Mouse (Mus musculus) right cerebral cortex, postnatal 36 days (tissue): ENCODE results near the gene 4932414N04Rik.
"Not testable (repeated sequence)": the region's sequence is repeated elsewhere in the genome, so short reads cannot be mapped to it uniquely, and the experiment has no call there.

Experiments
- DNase-seq, 2 experiments: peaks; one replicate each; pipeline ENCODE4 v3.0.0; 2022; ENCODE audit warnings: low spot score in 2 of 2, mixed read lengths in 1 of 2

4932414N04Rik gene

DNA sequence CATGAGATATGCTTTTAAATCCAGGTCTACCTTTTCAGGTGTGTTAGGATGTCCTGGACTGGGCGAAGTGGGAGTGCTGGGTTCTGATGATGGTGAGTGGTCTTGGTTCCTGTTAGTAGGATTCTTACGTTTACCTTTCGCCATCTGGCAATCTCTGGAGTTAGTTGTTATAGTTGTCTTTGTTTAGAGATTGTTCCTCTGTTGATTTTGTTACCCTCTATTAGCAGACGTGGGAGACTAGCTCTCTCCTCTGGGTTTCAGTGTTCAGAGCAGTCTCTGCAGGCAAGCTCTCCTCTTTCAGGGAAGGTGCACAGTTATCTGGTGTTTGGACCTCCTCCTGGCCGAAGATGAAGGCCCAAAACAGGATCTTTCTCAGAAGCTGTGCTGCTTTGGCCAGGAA lies at the start of gene 4932414N04Rik:
4932414N04Rik (plus strand) TSS at position 301 of the 400 bp plus-strand sequence.
- not testable (repeated sequence) for DNase-seq

DNA sequence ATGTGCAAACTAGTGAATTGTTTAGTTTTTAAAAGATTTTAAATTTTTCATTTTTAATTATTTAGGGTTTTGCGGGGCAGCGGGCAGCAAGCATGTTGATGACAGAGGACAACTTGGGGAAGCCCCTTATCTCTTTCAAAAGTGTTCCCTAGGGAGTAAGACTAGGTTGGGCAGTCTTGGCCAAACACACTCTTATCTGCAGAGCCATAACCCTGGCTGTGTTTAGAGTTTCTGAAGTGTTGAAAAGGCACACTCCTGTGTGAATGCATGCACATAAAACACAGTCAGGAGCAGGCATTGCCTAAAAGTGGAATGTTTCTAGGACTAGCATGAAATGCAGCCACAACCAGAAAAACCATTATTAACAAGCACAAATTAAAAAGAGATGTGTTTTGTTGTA lies 75.9 kb downstream of the 4932414N04Rik start:
- DNase-seq = no peak

DNA sequence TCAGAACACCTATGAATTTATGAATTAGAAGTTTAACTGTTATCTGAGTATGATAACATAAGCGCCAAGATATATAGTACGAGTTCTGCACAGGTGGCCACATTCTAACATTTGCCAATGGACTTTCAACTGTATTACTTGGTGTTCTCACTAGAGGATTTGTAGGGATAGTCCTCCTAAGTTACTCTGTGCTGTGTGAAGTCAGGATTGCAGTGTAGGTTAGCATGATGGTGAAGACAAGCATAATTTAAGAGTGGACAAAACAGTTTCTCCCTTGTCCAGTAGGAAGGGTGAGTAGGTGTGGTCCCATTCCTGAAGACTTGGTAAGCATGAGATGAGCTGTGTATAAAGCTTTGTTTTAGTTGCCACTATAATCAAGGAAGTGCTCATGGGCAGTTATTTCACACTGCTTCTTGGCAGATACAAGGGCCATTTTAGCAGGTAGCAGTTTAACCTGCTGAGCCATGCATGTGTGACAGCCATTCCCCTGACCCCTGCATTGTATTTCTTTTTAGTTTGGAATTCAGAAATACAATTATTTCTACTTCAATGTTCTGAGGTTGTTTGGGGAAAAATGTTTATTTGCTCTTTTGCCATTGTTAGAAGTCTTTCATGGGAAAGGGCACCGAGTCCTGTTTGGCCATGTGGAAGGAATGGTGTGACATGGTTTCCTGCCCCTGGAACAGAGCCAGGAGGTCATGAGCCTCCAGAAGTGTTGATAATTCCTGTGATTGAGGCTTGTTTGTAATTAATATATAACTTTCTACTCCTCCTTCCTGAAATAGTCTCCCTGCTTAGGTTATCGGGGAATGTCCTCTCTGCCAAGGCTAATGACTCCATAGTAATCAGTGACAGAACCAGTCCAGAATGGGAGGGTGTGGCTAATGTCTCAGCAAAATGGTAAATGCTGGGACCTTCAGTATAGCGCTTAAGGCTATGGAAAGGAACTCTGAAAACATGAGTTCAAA lies 83.8 kb downstream of the 4932414N04Rik start:
- DNase-seq = no peak

DNA sequence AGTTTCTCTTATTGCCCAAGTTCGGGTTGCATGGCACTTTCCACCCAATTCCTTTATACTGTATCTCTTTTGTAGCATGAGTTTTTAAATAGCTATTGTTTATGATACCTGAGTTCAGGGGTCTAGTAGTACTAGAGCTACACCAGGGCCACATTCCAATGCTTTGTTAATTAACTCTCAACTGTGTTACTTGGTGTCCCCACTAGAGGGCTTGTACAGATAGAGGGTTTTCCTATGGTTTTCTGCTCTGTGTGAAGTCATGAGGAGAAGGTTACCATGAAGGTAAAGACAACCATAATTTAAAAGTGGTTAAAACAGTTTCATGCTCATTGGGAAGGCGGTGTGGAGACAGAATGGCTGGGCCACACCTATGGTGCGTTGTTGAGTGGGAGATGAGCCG lies 88.3 kb downstream of the 4932414N04Rik start:
- no peak for DNase-seq

DNA sequence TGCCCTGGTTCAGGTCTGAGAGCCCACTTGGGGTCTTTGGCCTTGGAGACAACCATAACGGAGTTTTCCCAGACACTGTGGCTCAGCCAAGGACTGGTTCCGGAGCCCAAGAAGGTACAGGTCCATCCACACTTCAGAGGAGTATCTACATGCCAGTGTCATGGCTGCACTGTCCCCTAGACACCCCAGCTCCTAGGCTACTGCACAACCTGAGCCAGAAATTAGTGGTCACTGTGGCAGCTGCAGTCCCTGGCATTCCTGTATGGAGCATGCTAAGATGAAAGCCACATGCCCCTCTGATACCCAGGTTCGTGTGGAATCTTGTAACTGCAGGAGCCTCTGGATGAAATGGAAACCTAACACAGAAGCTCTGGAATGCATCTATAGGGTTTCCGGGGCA lies 99.9 kb downstream of the 4932414N04Rik start:
- DNase-seq = no peak

DNA sequence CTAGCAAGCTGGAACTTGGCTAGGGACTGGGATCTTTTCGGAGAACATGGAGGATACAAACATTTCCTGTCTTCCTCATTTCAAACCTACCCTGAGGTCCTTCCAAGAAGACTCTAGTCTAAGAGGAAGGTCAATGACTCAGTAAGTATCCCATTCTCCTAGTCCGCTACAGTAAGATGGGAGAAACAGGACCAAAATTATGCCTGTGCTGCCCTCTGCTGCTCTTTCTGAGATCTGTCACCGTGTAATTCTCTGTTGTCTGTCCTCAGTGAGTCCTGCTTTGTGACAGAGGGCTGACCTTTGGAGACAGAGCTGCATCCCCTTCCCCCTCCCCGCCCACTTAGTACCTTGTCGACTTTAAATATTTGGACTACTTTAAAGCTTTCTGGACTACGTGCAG lies 100.5 kb downstream of the 4932414N04Rik start:
- peak in 1 of 2 experiments; percentile 10 for DNase-seq

DNA sequence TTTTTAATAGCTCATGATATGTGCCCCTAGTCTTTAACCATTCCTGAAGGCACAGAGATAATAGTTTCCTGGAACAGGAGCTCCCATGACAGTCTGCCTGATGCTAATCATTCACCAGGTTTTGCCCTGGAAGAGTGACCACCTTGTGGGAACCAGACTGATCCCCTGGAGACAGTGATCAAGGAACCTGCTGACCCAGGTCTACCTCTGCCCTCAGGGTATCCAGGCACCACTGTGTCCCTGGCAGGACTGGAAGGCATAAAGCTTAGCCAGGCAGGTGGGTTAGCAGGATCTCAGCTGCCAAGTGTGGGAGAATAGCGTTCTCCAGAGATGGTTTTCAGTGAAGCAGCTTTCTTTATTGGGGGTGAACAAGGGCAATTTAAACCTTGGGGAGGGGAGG lies 109.1 kb downstream of the 4932414N04Rik start:
- no peak for DNase-seq

DNA sequence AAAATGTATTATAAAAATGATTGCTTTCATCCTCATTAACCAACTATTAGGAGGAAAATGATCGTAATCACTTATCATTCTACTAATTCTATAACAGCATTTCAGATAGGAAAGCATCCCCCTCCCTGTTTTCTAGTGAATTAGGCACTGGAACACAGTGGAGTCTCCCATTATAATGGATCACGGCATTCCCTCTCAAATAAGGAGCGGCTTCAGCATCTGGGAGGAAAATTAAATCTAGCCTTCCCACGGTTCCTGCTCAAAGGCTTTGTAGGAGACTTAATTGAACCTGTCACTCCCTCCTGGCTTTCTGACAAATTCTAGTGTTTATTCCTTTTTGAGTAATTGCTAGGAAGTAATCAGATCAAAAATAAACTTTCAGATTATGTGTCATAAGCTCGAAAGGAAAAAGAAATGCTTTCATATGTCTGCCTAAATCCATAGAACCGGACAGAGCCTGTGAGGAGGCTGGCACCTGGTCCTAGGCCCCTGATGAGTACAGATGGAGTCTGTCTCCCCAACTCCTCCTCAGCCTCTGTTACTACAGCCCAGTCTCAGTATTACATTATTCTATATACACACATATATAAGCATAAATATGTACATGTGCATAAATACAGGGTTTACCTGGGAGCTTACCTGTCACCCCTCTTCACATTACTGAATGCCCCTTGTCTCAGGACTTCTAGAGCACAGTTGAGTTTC lies 111.1 kb downstream of the 4932414N04Rik start:
- DNase-seq = no peak

DNA sequence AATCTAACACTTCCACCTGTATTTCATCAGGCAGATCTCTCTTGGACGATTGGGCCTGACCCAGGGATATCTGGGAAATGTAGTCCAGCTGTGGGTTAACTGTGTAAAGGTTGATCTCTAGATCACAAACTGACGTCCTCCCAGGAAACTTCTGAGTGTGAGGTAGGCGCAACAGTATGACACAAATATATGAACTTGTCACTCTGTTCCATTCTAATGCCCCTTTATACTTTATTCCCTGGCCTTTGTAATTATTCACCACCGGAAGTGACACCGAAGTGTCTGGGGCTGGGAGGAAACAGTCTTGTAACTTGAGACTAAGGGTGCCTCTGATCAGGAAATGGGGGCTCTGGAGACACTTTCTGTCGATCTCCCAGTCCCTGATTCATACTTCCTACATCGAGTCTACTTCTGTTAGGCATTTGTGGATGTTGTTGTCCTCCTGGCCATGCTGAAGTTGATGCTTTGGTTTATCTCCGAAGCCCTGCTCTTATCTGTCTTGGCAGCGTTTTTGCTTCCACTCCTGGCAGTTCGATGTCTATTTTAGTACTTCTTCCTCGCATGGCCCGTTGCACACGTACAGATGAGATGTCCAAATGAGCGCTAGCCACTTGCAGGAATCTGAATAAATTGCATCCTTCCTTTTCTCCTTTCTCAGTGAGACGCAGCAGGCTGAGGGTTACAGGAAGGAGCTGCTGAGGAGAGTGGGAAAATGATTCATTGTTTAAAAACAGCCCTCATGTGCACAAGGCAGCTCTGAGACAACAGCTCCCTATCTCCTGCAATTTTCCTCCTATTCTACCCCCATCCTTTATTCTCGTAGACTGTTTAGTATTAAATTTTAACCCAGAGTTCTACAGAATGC lies 126.2 kb downstream of the 4932414N04Rik start:
- DNase-seq = no peak

DNA sequence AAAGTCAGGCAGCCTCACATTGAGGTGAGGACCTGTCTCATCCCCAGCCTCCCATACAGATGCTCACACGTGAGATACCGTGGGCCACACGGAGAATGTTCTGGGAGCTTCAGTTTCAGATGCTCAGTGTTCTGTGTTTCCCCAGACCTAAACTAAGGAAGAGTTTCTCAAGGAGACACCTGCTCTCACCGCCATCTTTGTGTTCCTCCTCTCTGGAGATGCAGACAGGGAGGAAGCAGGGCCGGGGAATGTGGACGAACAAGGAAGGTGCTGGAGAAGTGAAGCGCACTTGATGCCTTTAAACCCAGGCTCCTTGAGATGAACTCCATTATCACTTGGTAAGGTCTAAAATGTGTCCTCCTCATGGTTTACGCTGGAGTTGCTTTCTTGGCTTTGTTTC lies 127.4 kb downstream of the 4932414N04Rik start:
- DNase-seq = not testable (repeated sequence)

DNA sequence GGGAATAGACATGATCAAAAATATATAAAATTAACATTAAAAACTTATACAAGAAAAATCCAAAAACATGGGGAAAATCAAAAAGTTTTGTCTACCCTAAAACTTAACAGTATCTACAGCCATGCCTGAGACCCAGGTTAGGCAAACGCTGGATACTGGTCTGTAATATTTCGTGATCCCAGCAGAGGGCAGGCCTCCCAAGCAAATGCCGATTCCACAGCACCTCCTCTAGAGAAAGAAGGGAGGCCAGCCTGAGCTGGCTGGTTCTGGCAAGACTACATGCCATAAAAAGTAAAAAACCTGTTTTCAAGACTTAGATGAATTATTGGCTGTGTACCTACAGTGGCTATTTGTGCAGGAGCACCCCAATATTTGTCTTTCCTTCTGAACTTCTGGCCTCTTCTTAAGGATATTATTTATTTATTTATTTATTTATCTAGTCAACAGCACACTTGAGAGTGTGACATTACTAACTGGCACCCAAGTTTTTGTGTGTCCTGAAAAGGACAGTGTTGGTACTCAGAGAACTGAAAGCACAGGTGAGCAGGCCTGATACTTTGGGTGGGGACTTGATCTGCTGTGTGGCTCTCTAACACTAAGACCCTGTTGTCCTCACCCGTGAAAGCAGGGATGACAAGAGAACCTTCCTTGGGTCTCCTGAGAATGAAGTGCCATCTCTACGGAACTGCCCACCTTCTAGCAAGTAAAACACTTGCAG lies 128.6 kb downstream of the 4932414N04Rik start:
- peak; percentile 71 to 75 for DNase-seq

DNA sequence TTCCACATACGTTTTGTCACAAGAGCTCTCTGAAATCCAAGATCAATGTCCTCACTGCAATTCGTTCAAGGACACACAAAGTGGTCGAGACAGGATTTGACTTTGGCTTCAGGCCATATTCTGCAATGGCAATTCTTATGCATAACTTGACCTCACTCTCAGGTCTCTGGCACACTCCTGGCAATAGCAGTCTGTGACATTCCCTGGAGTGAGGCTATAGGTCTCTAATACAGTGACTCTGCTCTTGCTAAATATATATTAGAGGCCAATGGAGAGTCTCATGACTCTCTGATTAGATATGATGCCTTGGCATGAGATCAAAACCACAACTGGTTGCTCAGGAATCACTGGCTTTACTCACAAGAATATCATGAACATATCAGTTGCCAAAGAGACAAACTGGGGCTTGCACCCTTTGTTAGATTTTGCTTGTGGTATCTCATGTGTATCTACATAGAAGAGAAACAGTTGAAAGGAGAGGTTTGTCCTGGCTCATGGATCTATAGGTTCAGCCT lies 130.9 kb downstream of the 4932414N04Rik start:
- DNase-seq = no peak

DNA sequence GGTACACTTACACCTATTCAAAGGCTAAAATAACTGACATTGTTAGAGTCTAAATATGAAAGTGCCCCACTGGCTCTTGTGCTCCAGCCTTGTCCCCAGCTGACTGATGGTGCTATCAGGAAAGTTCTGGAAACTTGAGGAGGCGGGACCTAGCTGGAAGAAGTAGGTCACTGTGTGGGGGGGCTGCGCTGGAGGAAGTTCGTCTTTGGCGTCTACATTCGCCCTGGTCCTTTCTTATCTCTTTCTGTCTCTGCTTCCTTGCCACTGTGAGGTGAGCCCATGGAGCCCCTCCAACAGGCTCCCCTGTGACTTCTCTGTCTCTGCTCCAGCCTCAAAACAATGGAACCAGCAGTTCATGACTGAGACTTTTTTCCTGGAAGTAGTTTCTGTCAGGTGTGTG lies 136.0 kb downstream of the 4932414N04Rik start:
- DNase-seq = no peak

DNA sequence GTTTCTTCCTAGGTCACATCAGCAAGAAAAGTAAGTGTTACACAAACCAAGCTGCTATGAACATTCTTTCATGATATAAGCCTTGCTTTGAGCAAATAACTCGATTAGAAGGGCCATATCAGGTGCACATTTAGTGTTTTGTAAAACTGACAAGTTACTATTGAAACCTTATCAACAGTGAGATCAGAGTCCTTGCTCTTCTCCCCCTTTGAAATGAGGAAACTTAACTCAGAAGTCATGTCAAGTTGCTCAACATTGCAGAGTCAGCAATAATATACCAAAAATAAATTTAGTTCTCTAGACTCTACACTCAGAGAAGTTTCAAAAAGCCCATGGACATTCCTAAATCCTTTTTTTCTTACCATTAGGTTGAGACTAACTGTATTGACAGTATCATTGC lies 137.2 kb downstream of the 4932414N04Rik start:
- DNase-seq = no peak

DNA sequence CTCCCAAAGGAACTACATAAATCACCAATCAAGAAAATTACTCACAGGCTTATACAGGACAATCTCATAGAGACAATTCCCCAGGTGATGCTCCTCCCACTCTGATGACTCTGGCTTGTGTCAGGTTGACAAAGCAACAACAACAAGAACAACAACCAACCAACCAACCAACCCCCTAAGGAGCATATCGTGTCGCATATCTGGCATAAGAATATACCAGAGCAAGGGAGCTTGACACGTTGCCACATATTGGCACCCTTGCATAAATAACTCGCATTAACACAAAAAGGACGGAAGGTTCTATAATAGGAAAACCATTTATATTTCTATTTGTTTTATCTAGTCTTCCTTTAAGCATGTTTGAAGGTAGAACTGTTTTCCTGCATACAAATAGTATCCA lies 137.9 kb downstream of the 4932414N04Rik start:
- no peak for DNase-seq

DNA sequence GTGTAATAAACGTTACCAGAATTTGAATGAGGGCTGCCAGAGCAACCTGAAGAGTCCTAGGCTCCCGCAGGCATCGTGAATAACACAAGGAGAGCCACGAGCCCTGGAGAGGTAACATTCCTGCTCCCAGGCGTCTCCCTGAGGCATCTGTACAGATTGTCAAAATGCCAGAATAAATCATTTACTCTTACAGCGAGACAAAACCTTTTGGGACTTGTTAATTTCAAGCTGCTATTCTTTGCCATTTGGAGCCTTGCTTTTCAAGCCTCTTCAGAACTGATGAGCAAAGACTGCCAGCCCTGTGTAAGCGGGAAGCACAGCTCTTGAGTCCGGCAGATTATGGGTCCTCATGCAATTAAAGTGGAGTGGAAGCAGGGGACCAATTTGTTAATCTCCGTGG lies 138.3 kb downstream of the 4932414N04Rik start:
- no peak for DNase-seq

DNA sequence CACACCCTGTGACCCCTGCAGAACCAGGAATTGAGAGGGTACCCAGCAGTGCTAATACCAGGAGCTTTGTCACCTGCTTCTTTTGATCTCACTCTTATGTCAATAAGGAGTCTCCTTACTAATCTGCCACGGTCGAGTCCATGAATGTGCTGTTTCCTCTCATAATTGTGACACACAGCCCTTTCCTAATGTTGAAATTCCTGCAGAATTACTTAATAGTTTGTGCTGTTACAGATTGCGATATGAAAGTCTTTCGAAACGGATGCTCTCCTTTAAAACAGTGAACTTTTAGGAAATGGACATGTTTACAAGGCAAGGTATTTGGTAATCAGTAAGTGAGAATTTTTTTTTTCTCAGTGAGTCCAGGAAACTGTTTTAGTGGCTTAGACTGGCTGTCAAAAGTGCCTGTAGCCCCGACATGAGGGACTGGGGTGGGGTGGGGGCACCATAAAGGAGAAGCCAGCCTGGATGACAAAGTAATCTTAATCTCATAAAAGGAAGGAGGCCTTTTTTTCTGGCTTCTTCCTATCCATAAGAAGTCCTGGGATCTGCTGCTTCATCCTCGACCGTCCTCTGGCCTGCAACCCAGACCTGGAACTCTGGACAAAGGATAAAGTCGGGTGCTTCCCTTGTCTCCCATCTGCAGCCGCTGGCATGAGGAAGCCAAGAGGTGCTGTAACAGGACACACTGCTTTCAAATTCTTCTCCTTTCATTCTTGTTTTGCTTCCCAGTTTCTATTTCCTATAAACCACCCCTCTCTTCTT lies 139.9 kb downstream of the 4932414N04Rik start:
- no peak for DNase-seq

DNA sequence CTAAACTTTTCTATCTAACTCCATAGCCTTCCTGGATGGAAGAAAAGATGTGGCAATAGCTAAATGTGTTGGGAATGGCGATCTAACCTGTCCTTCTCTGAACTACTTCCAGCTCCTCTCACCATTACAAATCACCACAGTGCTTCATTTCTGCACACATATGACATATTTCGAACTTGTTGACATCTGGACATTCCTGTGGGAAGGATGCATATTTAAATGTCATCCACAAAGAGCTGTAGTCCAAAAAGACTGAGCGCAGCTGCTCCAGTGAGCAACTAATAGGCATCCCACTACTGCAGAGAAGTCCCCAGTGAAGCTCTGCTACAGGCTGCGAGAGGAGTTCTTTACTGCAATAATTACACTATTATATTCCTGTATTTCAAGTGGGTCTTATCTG lies 140.8 kb downstream of the 4932414N04Rik start:
- DNase-seq = no peak
